Mouse (Mus musculus) gastrocnemius, postnatal 25 days (tissue): ENCODE results near the gene Desi2. TPM values are rescaled to one million over a fixed set of nuclear protein-coding genes. Genes with fewer than 3 reads are reported as not detected.
A peak's percentile ranks its signal among the peaks of the same experiment; 100 is the strongest.
"Not testable (repeated sequence)": the region's sequence is repeated elsewhere in the genome, so short reads cannot be mapped to it uniquely, and the experiment has no call there.

Experiments used
- DNase-seq: peaks from one replicate; pipeline ENCODE4 v3.0.0; 2022
- total RNA-seq, 2 experiments: library from RNA; stranded (reverse); gene quantifications; 1 replicate in 1 of 2; 2 replicates in 1 of 2; pipeline ENCODE4 v1.2.3; 2021

Desi2 gene
- total RNA-seq, 2 experiments from 2014 or later, result 28.7 to 32.2 TPM

- DNase-seq, result no peak
Observed at GRCm38 (mm10) chr1:178258821-178259220, 71.6 kb downstream of the Desi2 start.

GRCm38 (mm10) chr1:178265381-178265780 is 78.2 kb downstream of the Desi2 start:
- not testable (repeated sequence) for DNase-seq

GRCm38 (mm10) chr1:178270635-178271034 is 83.4 kb downstream of the Desi2 start:
- no peak for DNase-seq

- no peak for DNase-seq
Observed at GRCm38 (mm10) chr1:178275174-178275730, 88.0 kb downstream of the Desi2 start.

GRCm38 (mm10) chr1:178275738-178276053 is 88.5 kb downstream of the Desi2 start:
- DNase-seq, result no peak

GRCm38 (mm10) chr1:178276054-178276911 is 89.1 kb downstream of the Desi2 start:
- peak; percentile 29 for DNase-seq

GRCm38 (mm10) chr1:178283314-178283713 is 96.1 kb downstream of the Desi2 start:
- DNase-seq, result not testable (repeated sequence)

- DNase-seq, result no peak
Observed at GRCm38 (mm10) chr1:178283946-178284720, 96.9 kb downstream of the Desi2 start.

- DNase-seq, result no peak
Observed at GRCm38 (mm10) chr1:178287601-178288176, 100.5 kb downstream of the Desi2 start.

- DNase-seq, result no peak
Observed at GRCm38 (mm10) chr1:178291716-178292115, 104.5 kb downstream of the Desi2 start.

GRCm38 (mm10) chr1:178294051-178294450 is 106.8 kb downstream of the Desi2 start:
- no peak for DNase-seq

GRCm38 (mm10) chr1:178301261-178301660 is 114.0 kb downstream of the Desi2 start:
- DNase-seq, result not testable (repeated sequence)

GRCm38 (mm10) chr1:178303425-178303824 is 116.2 kb downstream of the Desi2 start:
- DNase-seq, result peak; percentile 18

Other genes with a start within 250 kb of the Desi2 start
- not detected for gene Catspere2, start 204.0 kb upstream of the Desi2 start, total RNA-seq
- 10 to 100 TPM; 30.1 to 32.9 TPM for gene Cox20, start 131.7 kb downstream of the Desi2 start, total RNA-seq
- gene Hnrnpu, start 150.4 kb downstream of the Desi2 start, total RNA-seq, result 100 to 1,000 TPM; 105 to 116 TPM
- 10 to 100 TPM; 10.7 to 12.1 TPM for gene Efcab2, start 218.7 kb downstream of the Desi2 start, total RNA-seq